Mouse (Mus musculus): ENCODE data around the gene Cox6b2.

DNA sequence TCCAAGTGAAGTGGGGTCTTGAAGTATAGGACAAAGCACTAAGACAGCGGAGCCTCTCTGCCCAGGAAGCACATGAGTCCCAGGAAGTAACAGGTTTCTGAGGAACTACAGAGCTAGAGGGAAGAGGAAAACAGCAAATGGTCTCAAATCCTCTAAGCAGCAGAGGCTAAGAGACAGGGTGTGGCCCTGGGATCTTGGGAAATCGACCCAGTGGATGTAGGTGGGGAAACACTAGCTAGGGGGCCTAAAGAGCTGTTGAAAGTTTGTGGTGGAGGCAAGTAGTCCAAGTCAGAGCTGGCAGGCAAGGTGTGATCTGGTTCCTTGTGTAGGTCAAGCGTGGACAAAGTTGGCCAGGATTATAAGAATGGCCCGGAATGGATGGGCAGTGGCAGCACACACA is 4.6 kb downstream of the Cox6b2 start:
- TF ChIP-seq GATA1 (IDR thresholded peaks at IDR 0.05; ENCODE audit: low read length), result no peak
- no peak for TF ChIP-seq TAL1 (IDR thresholded peaks at IDR 0.05; ENCODE audit: low read length)
